Mouse (Mus musculus): ENCODE data around the gene Olfr1061. TPM values are rescaled to one million over a fixed set of nuclear protein-coding genes. Genes with fewer than 3 reads are reported as not detected.
"Not testable (repeated sequence)": the region's sequence is repeated elsewhere in the genome, so short reads cannot be mapped to it uniquely, and the experiment has no call there.

Olfr1061 gene
- not detected in 2 replicates for polyA plus RNA-seq (2014; fragmentation: Nextera tagmentation; extraction: Ambion mirVana)

GRCm38 (mm10) chr2:86413950-86414349, at the start of gene Olfr1061:
Gene Olfr1061, minus strand, starts transcription at chr2:86414050.
- WGBS, result 95% methylated on average over 1 of the region's 1 CpGs
- Histone ChIP-seq H3K4me2 (replicated peaks; ENCODE audit: low read depth, low read length) (no peak within 1 kb of the TSS), H3K9me3 (ENCODE audit: control insufficient read depth, low read length) (no peaks in the 10 kb centered on the region), H3K4me3 (ENCODE audit: low read depth, low read length) (no peak within 1 kb of the TSS), H3K27ac (ENCODE audit: low read depth, low read length) (no peak within 1 kb of the TSS), H3K9ac (ENCODE audit: low read depth, low read length) (no peak within 1 kb of the TSS), H3K27me3 (ENCODE audit: control insufficient read depth, insufficient read depth, low read length) (no peaks in the 10 kb centered on the region), H3K36me3 (ENCODE audit: control insufficient read depth, insufficient read depth, low read length) (no peaks in the 10 kb centered on the region), H3K4me1 (replicated peaks; ENCODE audit: control insufficient read depth, insufficient read depth, low read length) (no peaks in the 10 kb centered on the region)
- ATAC-seq (ENCODE audit: low FRiP score), result no peak
- DNase-seq (ENCODE audit: low spot score), result no peak

- DNase-seq (ENCODE audit: low spot score) (no peak), ATAC-seq (ENCODE audit: low FRiP score) (no peak)
- H3K27me3 ChIP-seq (ENCODE audit: control insufficient read depth, insufficient read depth, low read length), result no peaks in the 10 kb centered on the region
- no peak overlapping the region for H3K4me3 ChIP-seq (ENCODE audit: low read depth, low read length)
- no peak overlapping the region for H3K4me2 ChIP-seq (replicated peaks; ENCODE audit: low read depth, low read length)
- no peaks in the 10 kb centered on the region for H3K4me1 ChIP-seq (replicated peaks; ENCODE audit: control insufficient read depth, insufficient read depth, low read length)
- H3K27ac ChIP-seq (ENCODE audit: low read depth, low read length), result no peak overlapping the region
- H3K9me3 ChIP-seq (ENCODE audit: control insufficient read depth, low read length), result no peaks in the 10 kb centered on the region
- H3K36me3 ChIP-seq (ENCODE audit: control insufficient read depth, insufficient read depth, low read length), result no peaks in the 10 kb centered on the region
- H3K9ac ChIP-seq (ENCODE audit: low read depth, low read length), result no peak overlapping the region
- WGBS, result 81% methylated on average over 1 of the region's 1 CpGs
Measured at GRCm38 (mm10) chr2:86460434-86460833, 46.6 kb upstream of the Olfr1061 start.

GRCm38 (mm10) chr2:86456169-86456568, 42.3 kb upstream of the Olfr1061 start, which contains the start of gene Olfr1066:
Gene Olfr1066, minus strand, starts transcription at chr2:86456269.
- Histone ChIP-seq H3K27ac (ENCODE audit: low read depth, low read length) (no peak within 1 kb of the TSS), H3K36me3 (ENCODE audit: control insufficient read depth, insufficient read depth, low read length) (no peaks in the 10 kb centered on the region), H3K9me3 (ENCODE audit: control insufficient read depth, low read length) (no peaks in the 10 kb centered on the region), H3K27me3 (ENCODE audit: control insufficient read depth, insufficient read depth, low read length) (no peaks in the 10 kb centered on the region), H3K4me2 (replicated peaks; ENCODE audit: low read depth, low read length) (no peak within 1 kb of the TSS), H3K4me3 (ENCODE audit: low read depth, low read length) (no peak within 1 kb of the TSS), H3K9ac (ENCODE audit: low read depth, low read length) (no peak within 1 kb of the TSS), H3K4me1 (replicated peaks; ENCODE audit: control insufficient read depth, insufficient read depth, low read length) (no peaks in the 10 kb centered on the region)
- ATAC-seq (ENCODE audit: low FRiP score) (no peak), DNase-seq (ENCODE audit: low spot score) (no peak)
- 92% methylated on average over 1 of the region's 1 CpGs for WGBS

- not testable (repeated sequence) for H3K27ac ChIP-seq (ENCODE audit: low read depth, low read length); ATAC-seq (ENCODE audit: low FRiP score); H3K27me3 ChIP-seq (ENCODE audit: control insufficient read depth, insufficient read depth, low read length); H3K9ac ChIP-seq (ENCODE audit: low read depth, low read length); H3K4me2 ChIP-seq (replicated peaks; ENCODE audit: low read depth, low read length); H3K36me3 ChIP-seq (ENCODE audit: control insufficient read depth, insufficient read depth, low read length); H3K9me3 ChIP-seq (ENCODE audit: control insufficient read depth, low read length); H3K4me1 ChIP-seq (replicated peaks; ENCODE audit: control insufficient read depth, insufficient read depth, low read length); H3K4me3 ChIP-seq (ENCODE audit: low read depth, low read length); DNase-seq (ENCODE audit: low spot score)
- no CpG with 5 or more reads among the region's 1 CpGs for WGBS
Measured at GRCm38 (mm10) chr2:86450491-86450890, 36.6 kb upstream of the Olfr1061 start, which contains the start of gene Olfr1065. Gene Olfr1065, minus strand, starts transcription at chr2:86450591.

- DNase-seq (ENCODE audit: low spot score); H3K9ac ChIP-seq (ENCODE audit: low read depth, low read length); ATAC-seq (ENCODE audit: low FRiP score); H3K9me3 ChIP-seq (ENCODE audit: control insufficient read depth, low read length); H3K4me1 ChIP-seq (replicated peaks; ENCODE audit: control insufficient read depth, insufficient read depth, low read length); H3K27me3 ChIP-seq (ENCODE audit: control insufficient read depth, insufficient read depth, low read length); H3K36me3 ChIP-seq (ENCODE audit: control insufficient read depth, insufficient read depth, low read length); H3K4me3 ChIP-seq (ENCODE audit: low read depth, low read length); H3K4me2 ChIP-seq (replicated peaks; ENCODE audit: low read depth, low read length); H3K27ac ChIP-seq (ENCODE audit: low read depth, low read length): not testable (repeated sequence)
- 70% methylated on average over 1 of the region's 1 CpGs for WGBS
Measured at GRCm38 (mm10) chr2:86442101-86442500, 28.3 kb upstream of the Olfr1061 start.

- H3K9ac ChIP-seq (ENCODE audit: low read depth, low read length); H3K4me1 ChIP-seq (replicated peaks; ENCODE audit: control insufficient read depth, insufficient read depth, low read length); ATAC-seq (ENCODE audit: low FRiP score); H3K36me3 ChIP-seq (ENCODE audit: control insufficient read depth, insufficient read depth, low read length); H3K27ac ChIP-seq (ENCODE audit: low read depth, low read length); H3K9me3 ChIP-seq (ENCODE audit: control insufficient read depth, low read length); H3K4me3 ChIP-seq (ENCODE audit: low read depth, low read length); H3K4me2 ChIP-seq (replicated peaks; ENCODE audit: low read depth, low read length); H3K27me3 ChIP-seq (ENCODE audit: control insufficient read depth, insufficient read depth, low read length); DNase-seq (ENCODE audit: low spot score): not testable (repeated sequence)
- WGBS, result 91% methylated on average over 8 of the region's 8 CpGs
Measured at GRCm38 (mm10) chr2:86428511-86428910, 14.7 kb upstream of the Olfr1061 start.

GRCm38 (mm10) chr2:86426649-86427048, 12.8 kb upstream of the Olfr1061 start, which contains the start of gene Olfr1062:
Gene Olfr1062, minus strand, starts transcription at chr2:86426749.
- not testable (repeated sequence) for H3K27ac ChIP-seq (ENCODE audit: low read depth, low read length); DNase-seq (ENCODE audit: low spot score); ATAC-seq (ENCODE audit: low FRiP score); H3K9ac ChIP-seq (ENCODE audit: low read depth, low read length); H3K27me3 ChIP-seq (ENCODE audit: control insufficient read depth, insufficient read depth, low read length); H3K4me1 ChIP-seq (replicated peaks; ENCODE audit: control insufficient read depth, insufficient read depth, low read length); H3K4me3 ChIP-seq (ENCODE audit: low read depth, low read length); H3K4me2 ChIP-seq (replicated peaks; ENCODE audit: low read depth, low read length); H3K36me3 ChIP-seq (ENCODE audit: control insufficient read depth, insufficient read depth, low read length); H3K9me3 ChIP-seq (ENCODE audit: control insufficient read depth, low read length)

- no peaks in the 10 kb centered on the region for H3K27me3 ChIP-seq (ENCODE audit: control insufficient read depth, insufficient read depth, low read length)
- no peak overlapping the region for H3K4me3 ChIP-seq (ENCODE audit: low read depth, low read length)
- no peaks in the 10 kb centered on the region for H3K9me3 ChIP-seq (ENCODE audit: control insufficient read depth, low read length)
- H3K4me1 ChIP-seq (replicated peaks; ENCODE audit: control insufficient read depth, insufficient read depth, low read length), result no peaks in the 10 kb centered on the region
- H3K4me2 ChIP-seq (replicated peaks; ENCODE audit: low read depth, low read length), result no peak overlapping the region
- DNase-seq (ENCODE audit: low spot score) (no peak), ATAC-seq (ENCODE audit: low FRiP score) (peak; percentile 27; the same call in 1 of the 2 replicates)
- H3K36me3 ChIP-seq (ENCODE audit: control insufficient read depth, insufficient read depth, low read length), result no peaks in the 10 kb centered on the region
- WGBS, result 89% methylated on average over 2 of the region's 2 CpGs
- H3K27ac ChIP-seq (ENCODE audit: low read depth, low read length), result no peak overlapping the region
- no peak overlapping the region for H3K9ac ChIP-seq (ENCODE audit: low read depth, low read length)
Measured at GRCm38 (mm10) chr2:86395114-86395513, 18.7 kb downstream of the Olfr1061 start.

- H3K4me2 ChIP-seq (replicated peaks; ENCODE audit: low read depth, low read length); H3K9ac ChIP-seq (ENCODE audit: low read depth, low read length); H3K4me1 ChIP-seq (replicated peaks; ENCODE audit: control insufficient read depth, insufficient read depth, low read length); H3K9me3 ChIP-seq (ENCODE audit: control insufficient read depth, low read length); H3K27me3 ChIP-seq (ENCODE audit: control insufficient read depth, insufficient read depth, low read length); H3K36me3 ChIP-seq (ENCODE audit: control insufficient read depth, insufficient read depth, low read length); ATAC-seq (ENCODE audit: low FRiP score); H3K27ac ChIP-seq (ENCODE audit: low read depth, low read length); H3K4me3 ChIP-seq (ENCODE audit: low read depth, low read length); DNase-seq (ENCODE audit: low spot score): not testable (repeated sequence)
Measured at GRCm38 (mm10) chr2:86388461-86388860, 25.4 kb downstream of the Olfr1061 start, which contains the start of gene Olfr1058. Gene Olfr1058, minus strand, starts transcription at chr2:86388561.
